Mouse (Mus musculus) cerebellum, adult 9-10 months (tissue): ENCODE measurements at regions not wholly inside any gene's neighbourhood (a gene's known extent, or its start where the extent isn't known, plus 50 kb on each side); places are given as distances from the start of the nearest gene placed in this dataset.
A peak's percentile ranks its signal among the peaks of the same experiment; 100 is the strongest.

ENCODE experiments used
- DNase-seq: peaks from one replicate; pipeline ENCODE4 v3.0.0; 2022

DNA sequence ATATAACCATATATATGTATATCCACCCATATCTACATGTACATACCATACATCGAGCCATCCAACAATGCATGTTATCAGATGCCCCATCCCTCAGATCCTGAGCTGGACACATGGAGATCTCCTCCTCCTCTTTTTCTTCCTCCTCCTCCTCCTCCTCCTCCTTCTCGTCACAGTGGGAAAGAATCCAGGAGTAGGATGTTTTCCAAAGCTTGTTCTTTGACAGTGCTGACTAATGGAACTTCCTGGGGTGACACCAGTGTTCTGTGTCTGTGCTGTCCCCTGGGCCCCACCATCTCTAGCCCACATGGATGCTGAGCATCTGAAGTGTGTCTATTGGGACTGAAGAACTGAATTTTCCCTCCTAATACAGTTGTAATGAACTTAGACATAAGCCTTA, 60.0 kb upstream of the Thy1 start:
- DNase-seq, result no peak

DNA sequence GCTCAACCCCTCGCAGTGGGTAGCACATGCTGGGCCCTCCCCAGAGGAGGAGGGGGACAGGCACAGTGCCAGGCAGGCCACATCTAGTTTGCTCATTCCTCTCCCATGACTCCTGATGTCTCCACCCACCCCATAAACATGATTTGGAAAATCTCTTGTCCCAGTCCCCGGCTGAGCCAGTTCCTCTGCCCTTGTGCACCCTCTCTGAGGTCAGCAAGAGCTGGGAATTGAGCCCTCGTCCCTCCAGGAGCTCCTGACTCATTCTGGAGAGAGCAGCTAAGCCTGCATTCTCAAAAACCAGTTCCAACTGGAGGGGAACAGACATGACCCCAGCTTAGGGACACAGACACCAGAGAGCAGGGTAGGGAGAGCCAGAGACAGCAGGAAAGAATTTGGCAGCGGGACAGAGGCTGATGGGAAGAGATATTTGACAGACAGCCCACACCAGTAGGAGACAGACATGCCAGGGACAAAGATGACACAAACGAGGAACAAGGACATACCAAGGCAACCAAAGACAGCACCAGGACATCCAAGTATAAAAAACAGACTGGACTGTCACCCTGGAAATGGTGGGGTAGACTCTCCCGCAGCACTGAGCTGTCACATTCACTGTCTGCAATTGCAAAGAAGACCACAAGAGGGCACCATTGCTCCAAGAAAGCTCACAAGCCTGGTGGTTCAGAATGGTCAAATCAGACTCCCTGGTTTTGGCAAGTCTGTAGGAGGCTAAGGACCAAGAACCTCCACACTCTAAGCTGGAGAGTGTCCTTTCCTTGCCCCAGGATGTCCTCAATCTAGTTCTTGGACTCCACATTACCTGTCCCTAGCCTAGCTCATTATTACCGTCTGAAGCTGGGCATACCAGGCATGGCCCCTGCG, 58.8 kb upstream of the Thy1 start:
- DNase-seq, result peak; percentile 95

DNA sequence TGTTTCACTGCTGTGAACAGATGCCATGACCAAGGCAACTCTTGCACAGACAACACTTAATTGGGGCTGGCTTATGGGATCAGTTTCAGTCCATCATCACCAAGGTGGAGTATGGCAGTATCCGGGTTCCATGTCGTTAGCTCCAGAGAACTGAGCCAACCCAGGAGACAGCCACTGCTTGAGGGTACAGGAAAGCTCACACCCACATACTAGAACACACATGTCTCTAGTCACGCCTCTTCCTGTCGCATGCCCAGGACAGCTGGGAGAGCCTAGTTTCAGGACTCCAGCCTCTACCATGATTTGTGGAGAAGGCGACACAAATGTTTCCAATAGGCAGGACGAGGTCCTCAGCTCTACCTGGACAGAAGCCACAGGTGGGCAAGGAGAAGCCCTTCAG, 55.2 kb upstream of the Thy1 start:
- DNase-seq, result no peak

GRCm38 (mm10) chr9:43988981-43989860, 54.0 kb upstream of the Thy1 start:
- DNase-seq, result no peak

- no peak for DNase-seq
Observed at GRCm38 (mm10) chr9:43990124-43990523, 53.1 kb upstream of the Thy1 start.

GRCm38 (mm10) chr9:43993221-43993976, 49.8 kb upstream of the Thy1 start:
- DNase-seq, result no peak
